Mouse (Mus musculus): ENCODE measurements around the gene Ikzf1. TPM values are rescaled to one million over a fixed set of nuclear protein-coding genes. Genes with fewer than 3 reads are reported as not detected.

Gene Ikzf1
- polyA plus RNA-seq, 1 experiment from 2014 or later = 1.9 TPM

GRCm38 (mm10) chr11:11769281-11769680, 84.5 kb downstream of the Ikzf1 start:
- ATAC-seq = no peak

GRCm38 (mm10) chr11:11770691-11771090, 85.9 kb downstream of the Ikzf1 start:
- Histone ChIP-seq H3K4me2 (ENCODE audit: low read depth, low read length) (no peak overlapping the region), H3K36me3 (ENCODE audit: control insufficient read depth, insufficient read depth, low read length) (no peaks in the 10 kb centered on the region), H3K9ac (ENCODE audit: low read depth, low read length) (no peak overlapping the region), H3K27ac (ENCODE audit: low read length) (no peak overlapping the region), H3K9me3 (ENCODE audit: control insufficient read depth, low read length) (no peaks in the 10 kb centered on the region), H3K4me1 (ENCODE audit: control insufficient read depth, insufficient read depth, low read length) (no peaks in the 10 kb centered on the region), H3K27me3 (replicated peaks; ENCODE audit: control insufficient read depth, insufficient read depth, low read length) (no peaks in the 10 kb centered on the region), H3K4me3 (ENCODE audit: low read length) (no peak overlapping the region)
- ATAC-seq = no peak
- 84% methylated on average over 3 of the region's 3 CpGs for WGBS

More at GRCm38 (mm10) chr11:11769281-11769680, 84.5 kb downstream of the Ikzf1 start:
- Histone ChIP-seq H3K9ac (ENCODE audit: low read depth, low read length) (no peak overlapping the region), H3K4me2 (ENCODE audit: low read depth, low read length) (no peak overlapping the region), H3K4me3 (ENCODE audit: low read length) (no peak overlapping the region), H3K27me3 (replicated peaks; ENCODE audit: control insufficient read depth, insufficient read depth, low read length) (no peaks in the 10 kb centered on the region), H3K36me3 (ENCODE audit: control insufficient read depth, insufficient read depth, low read length) (no peaks in the 10 kb centered on the region), H3K27ac (ENCODE audit: low read length) (no peak overlapping the region), H3K4me1 (ENCODE audit: control insufficient read depth, insufficient read depth, low read length) (no peaks in the 10 kb centered on the region), H3K9me3 (ENCODE audit: control insufficient read depth, low read length) (no peaks in the 10 kb centered on the region)
- 91% methylated on average over 20 of the region's 20 CpGs for WGBS

- Histone ChIP-seq H3K9ac (ENCODE audit: low read depth, low read length) (no peak overlapping the region), H3K4me1 (ENCODE audit: control insufficient read depth, insufficient read depth, low read length) (no peaks in the 10 kb centered on the region), H3K27me3 (replicated peaks; ENCODE audit: control insufficient read depth, insufficient read depth, low read length) (no peaks in the 10 kb centered on the region), H3K4me2 (ENCODE audit: low read depth, low read length) (no peak overlapping the region), H3K4me3 (ENCODE audit: low read length) (no peak overlapping the region), H3K36me3 (ENCODE audit: control insufficient read depth, insufficient read depth, low read length) (no peaks in the 10 kb centered on the region), H3K9me3 (ENCODE audit: control insufficient read depth, low read length) (no peaks in the 10 kb centered on the region), H3K27ac (ENCODE audit: low read length) (no peak overlapping the region)
- ATAC-seq = no peak
- 86% methylated on average over 4 of the region's 4 CpGs for WGBS
Observed at GRCm38 (mm10) chr11:11772196-11772595, 87.4 kb downstream of the Ikzf1 start.

- Histone ChIP-seq H3K27me3 (replicated peaks; ENCODE audit: control insufficient read depth, insufficient read depth, low read length) (no peaks in the 10 kb centered on the region), H3K36me3 (ENCODE audit: control insufficient read depth, insufficient read depth, low read length) (no peaks in the 10 kb centered on the region), H3K27ac (ENCODE audit: low read length) (no peak overlapping the region), H3K9me3 (ENCODE audit: control insufficient read depth, low read length) (no peaks in the 10 kb centered on the region), H3K4me1 (ENCODE audit: control insufficient read depth, insufficient read depth, low read length) (no peaks in the 10 kb centered on the region), H3K4me3 (ENCODE audit: low read length) (no peak overlapping the region), H3K4me2 (ENCODE audit: low read depth, low read length) (no peak overlapping the region), H3K9ac (ENCODE audit: low read depth, low read length) (no peak overlapping the region)
- 92% methylated on average over 4 of the region's 4 CpGs for WGBS
- no peak for ATAC-seq
Observed at GRCm38 (mm10) chr11:11774384-11774783, 89.6 kb downstream of the Ikzf1 start.

- Histone ChIP-seq H3K4me3 (ENCODE audit: low read length) (no peak overlapping the region), H3K4me1 (ENCODE audit: control insufficient read depth, insufficient read depth, low read length) (no peaks in the 10 kb centered on the region), H3K27ac (ENCODE audit: low read length) (no peak overlapping the region), H3K9ac (ENCODE audit: low read depth, low read length) (no peak overlapping the region), H3K36me3 (ENCODE audit: control insufficient read depth, insufficient read depth, low read length) (no peaks in the 10 kb centered on the region), H3K9me3 (ENCODE audit: control insufficient read depth, low read length) (no peaks in the 10 kb centered on the region), H3K4me2 (ENCODE audit: low read depth, low read length) (no peak overlapping the region), H3K27me3 (replicated peaks; ENCODE audit: control insufficient read depth, insufficient read depth, low read length) (no peaks in the 10 kb centered on the region)
- no peak for ATAC-seq
- WGBS = 82% methylated on average over 5 of the region's 5 CpGs
Observed at GRCm38 (mm10) chr11:11774893-11775292, 90.1 kb downstream of the Ikzf1 start.

GRCm38 (mm10) chr11:11776071-11776821, 91.4 kb downstream of the Ikzf1 start:
- H3K4me3 ChIP-seq (ENCODE audit: low read length) = no peak overlapping the region
- H3K9me3 ChIP-seq (ENCODE audit: control insufficient read depth, low read length) = no peaks in the 10 kb centered on the region
- 66% methylated on average over 4 of the region's 4 CpGs for WGBS
- H3K4me2 ChIP-seq (ENCODE audit: low read depth, low read length) = no peak overlapping the region
- no peaks in the 10 kb centered on the region for H3K36me3 ChIP-seq (ENCODE audit: control insufficient read depth, insufficient read depth, low read length)
- H3K27me3 ChIP-seq (replicated peaks; ENCODE audit: control insufficient read depth, insufficient read depth, low read length) = no peaks in the 10 kb centered on the region
- no peak overlapping the region for H3K9ac ChIP-seq (ENCODE audit: low read depth, low read length)
- no peak for ATAC-seq
- H3K27ac ChIP-seq (ENCODE audit: low read length) = no peak overlapping the region
- no peaks in the 10 kb centered on the region for H3K4me1 ChIP-seq (ENCODE audit: control insufficient read depth, insufficient read depth, low read length)

GRCm38 (mm10) chr11:11776822-11777174, 92.0 kb downstream of the Ikzf1 start:
- Histone ChIP-seq H3K9ac (ENCODE audit: low read depth, low read length) (no peak overlapping the region), H3K36me3 (ENCODE audit: control insufficient read depth, insufficient read depth, low read length) (no peaks in the 10 kb centered on the region), H3K9me3 (ENCODE audit: control insufficient read depth, low read length) (no peaks in the 10 kb centered on the region), H3K4me1 (ENCODE audit: control insufficient read depth, insufficient read depth, low read length) (no peaks in the 10 kb centered on the region), H3K4me3 (ENCODE audit: low read length) (no peak overlapping the region), H3K27me3 (replicated peaks; ENCODE audit: control insufficient read depth, insufficient read depth, low read length) (no peaks in the 10 kb centered on the region), H3K4me2 (ENCODE audit: low read depth, low read length) (no peak overlapping the region), H3K27ac (ENCODE audit: low read length) (no peak overlapping the region)
- no peak for ATAC-seq
- WGBS = 83% methylated on average over 7 of the region's 7 CpGs

- Histone ChIP-seq H3K4me1 (ENCODE audit: control insufficient read depth, insufficient read depth, low read length) (no peaks in the 10 kb centered on the region), H3K36me3 (ENCODE audit: control insufficient read depth, insufficient read depth, low read length) (no peaks in the 10 kb centered on the region), H3K4me3 (ENCODE audit: low read length) (no peak overlapping the region), H3K9ac (ENCODE audit: low read depth, low read length) (no peak overlapping the region), H3K9me3 (ENCODE audit: control insufficient read depth, low read length) (no peaks in the 10 kb centered on the region), H3K4me2 (ENCODE audit: low read depth, low read length) (no peak overlapping the region), H3K27ac (ENCODE audit: low read length) (no peak overlapping the region), H3K27me3 (replicated peaks; ENCODE audit: control insufficient read depth, insufficient read depth, low read length) (no peaks in the 10 kb centered on the region)
- ATAC-seq = no peak
- 68% methylated on average over 3 of the region's 3 CpGs for WGBS
Observed at GRCm38 (mm10) chr11:11777246-11777645, 92.4 kb downstream of the Ikzf1 start.

- Histone ChIP-seq H3K4me2 (ENCODE audit: low read depth, low read length) (no peak overlapping the region), H3K27ac (ENCODE audit: low read length) (no peak overlapping the region), H3K9me3 (ENCODE audit: control insufficient read depth, low read length) (no peaks in the 10 kb centered on the region), H3K9ac (ENCODE audit: low read depth, low read length) (no peak overlapping the region), H3K36me3 (ENCODE audit: control insufficient read depth, insufficient read depth, low read length) (no peaks in the 10 kb centered on the region), H3K4me1 (ENCODE audit: control insufficient read depth, insufficient read depth, low read length) (no peaks in the 10 kb centered on the region), H3K4me3 (ENCODE audit: low read length) (no peak overlapping the region), H3K27me3 (replicated peaks; ENCODE audit: control insufficient read depth, insufficient read depth, low read length) (no peaks in the 10 kb centered on the region)
- WGBS = 87% methylated on average over 2 of the region's 2 CpGs
- ATAC-seq = no peak
Observed at GRCm38 (mm10) chr11:11777796-11778195, 93.0 kb downstream of the Ikzf1 start.

GRCm38 (mm10) chr11:11778345-11778744, 93.5 kb downstream of the Ikzf1 start:
- no peaks in the 10 kb centered on the region for H3K36me3 ChIP-seq (ENCODE audit: control insufficient read depth, insufficient read depth, low read length)
- 89% methylated on average over 6 of the region's 6 CpGs for WGBS
- no peak overlapping the region for H3K4me3 ChIP-seq (ENCODE audit: low read length)
- H3K9me3 ChIP-seq (ENCODE audit: control insufficient read depth, low read length) = no peaks in the 10 kb centered on the region
- H3K27ac ChIP-seq (ENCODE audit: low read length) = no peak overlapping the region
- no peak for ATAC-seq
- H3K4me2 ChIP-seq (ENCODE audit: low read depth, low read length) = no peak overlapping the region
- H3K9ac ChIP-seq (ENCODE audit: low read depth, low read length) = no peak overlapping the region
- H3K27me3 ChIP-seq (replicated peaks; ENCODE audit: control insufficient read depth, insufficient read depth, low read length) = no peaks in the 10 kb centered on the region
- H3K4me1 ChIP-seq (ENCODE audit: control insufficient read depth, insufficient read depth, low read length) = no peaks in the 10 kb centered on the region

Data from intestine, embryonic 16.5 days (tissue).